Mouse (Mus musculus) monocyte, adult 2 months (primary cell): ENCODE data around the gene Gramd4.
"Not testable (repeated sequence)": the region's sequence is repeated elsewhere in the genome, so short reads cannot be mapped to it uniquely, and the experiment has no call there.

Source experiments
- DNase-seq, 2 experiments: peaks; one replicate each; pipeline ENCODE4 v3.0.0; 2022; ENCODE audit warnings: low spot score in 2 of 2, low read depth in 1 of 2

Gramd4 gene

GRCm38 (mm10) chr15:86159093-86159492 is 101.6 kb downstream of the Gramd4 start:
- no peak for DNase-seq

- no peak for DNase-seq
These were observed 102.2 kb downstream of the Gramd4 start for GRCm38 (mm10) chr15:86159719-86160118.

GRCm38 (mm10) chr15:86160906-86161305 is 103.4 kb downstream of the Gramd4 start:
- no peak for DNase-seq

GRCm38 (mm10) chr15:86161800-86162199 is 104.3 kb downstream of the Gramd4 start:
- not testable (repeated sequence) for DNase-seq

- DNase-seq, result no peak
These were observed 107.3 kb downstream of the Gramd4 start for GRCm38 (mm10) chr15:86164718-86165345.

- no peak for DNase-seq
These were observed 108.5 kb downstream of the Gramd4 start for GRCm38 (mm10) chr15:86165811-86166590.

- DNase-seq, result no peak
These were observed 109.6 kb downstream of the Gramd4 start for GRCm38 (mm10) chr15:86167032-86167655.

- DNase-seq, result no peak
These were observed 110.5 kb downstream of the Gramd4 start for GRCm38 (mm10) chr15:86167787-86168504.

- no peak for DNase-seq
These were observed 111.0 kb downstream of the Gramd4 start for GRCm38 (mm10) chr15:86168505-86168867.

- DNase-seq, result no peak
These were observed 111.7 kb downstream of the Gramd4 start for GRCm38 (mm10) chr15:86168941-86169816.

GRCm38 (mm10) chr15:86169817-86170110 is 112.3 kb downstream of the Gramd4 start:
- no peak for DNase-seq

GRCm38 (mm10) chr15:86171316-86171715 is 113.8 kb downstream of the Gramd4 start:
- no peak for DNase-seq

GRCm38 (mm10) chr15:86172124-86172523 is 114.6 kb downstream of the Gramd4 start:
- no peak for DNase-seq

GRCm38 (mm10) chr15:86172526-86172925 is 115.0 kb downstream of the Gramd4 start:
- DNase-seq, result no peak

GRCm38 (mm10) chr15:86173136-86173985 is 115.9 kb downstream of the Gramd4 start:
- DNase-seq, result no peak

- DNase-seq, result no peak
These were observed 118.0 kb downstream of the Gramd4 start for GRCm38 (mm10) chr15:86175253-86176050.

- DNase-seq, result no peak
These were observed 118.7 kb downstream of the Gramd4 start for GRCm38 (mm10) chr15:86176166-86176565.

GRCm38 (mm10) chr15:86176771-86177702 is 119.5 kb downstream of the Gramd4 start:
- no peak for DNase-seq
